Mouse (Mus musculus): Measurements from ENCODE around the gene St3gal3.

St3gal3 gene

DNA sequence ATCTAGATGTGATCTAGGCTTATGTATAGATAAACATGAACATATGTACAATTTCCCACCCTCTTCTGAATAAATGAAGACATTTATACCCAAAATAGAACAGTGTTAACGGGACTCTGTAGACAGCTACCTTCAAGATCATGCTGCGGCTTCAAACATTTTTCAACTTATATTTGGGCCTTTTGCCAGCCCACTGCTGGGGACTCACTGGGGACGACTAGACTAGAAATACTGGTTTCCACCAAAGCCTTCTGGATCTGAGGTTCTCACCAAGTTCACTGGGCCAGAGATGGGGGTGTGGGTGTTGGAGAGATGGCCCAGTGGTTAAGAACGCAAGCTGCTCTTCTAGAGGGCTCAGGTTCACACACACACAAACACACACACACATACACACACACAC is 49.7 kb downstream of the St3gal3 start:
- DNase-seq = no peak

GRCm38 (mm10) chr4:118083217-118083951 is 51.3 kb downstream of the St3gal3 start:
- DNase-seq = peak; percentile 96

DNA sequence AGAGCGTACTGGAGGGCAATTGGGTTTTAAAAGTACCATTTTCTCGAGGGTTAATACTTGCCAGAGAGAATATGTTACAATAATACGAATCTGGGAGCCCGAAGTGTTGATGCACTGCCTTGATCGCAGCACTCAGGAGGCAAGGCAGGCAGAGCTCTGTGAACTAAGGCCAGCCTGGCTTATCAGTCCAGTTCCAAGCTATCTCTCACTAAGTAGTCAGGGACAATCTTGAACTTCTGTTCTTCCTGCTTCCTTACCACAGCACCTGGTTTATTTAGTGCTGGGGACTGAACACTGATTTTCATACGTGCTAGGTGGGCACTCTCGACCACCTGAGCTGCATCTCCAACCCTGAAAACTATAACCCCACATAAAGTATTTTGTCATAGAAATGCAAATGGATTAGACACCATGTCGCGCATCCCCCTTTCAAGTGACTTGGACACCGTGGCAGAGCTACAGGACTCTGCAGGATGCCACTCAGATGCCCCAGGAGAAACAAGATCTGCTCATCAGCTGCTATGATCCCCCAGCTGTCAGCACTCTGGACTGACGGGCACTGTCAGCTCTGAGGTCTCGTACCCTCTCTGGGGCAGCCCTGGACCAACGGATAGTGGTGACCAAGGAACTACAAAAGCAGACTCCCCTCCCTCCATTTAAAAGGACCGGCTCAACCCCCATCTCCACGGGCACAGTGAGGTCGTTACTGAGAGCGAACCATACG is 52.9 kb downstream of the St3gal3 start:
- no peak for DNase-seq

DNA sequence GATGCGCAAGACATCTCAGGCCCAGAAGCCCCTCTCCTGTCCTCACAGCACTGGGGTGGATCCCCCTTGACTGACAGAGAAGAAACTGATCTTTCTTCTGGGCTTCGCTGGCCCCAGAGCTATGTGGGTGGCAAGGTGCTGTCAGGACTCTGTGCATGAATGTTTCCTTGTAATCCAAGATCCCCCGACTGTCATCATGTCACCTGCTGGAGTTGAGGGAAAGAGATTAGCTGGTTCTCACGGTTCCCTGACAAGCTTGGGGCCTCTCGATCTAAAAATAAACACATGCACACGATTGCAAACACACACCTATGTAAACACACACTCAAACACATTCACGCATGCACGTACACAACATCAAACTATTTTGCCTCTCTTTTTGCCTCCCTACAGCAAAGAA is 54.2 kb downstream of the St3gal3 start:
- DNase-seq = no peak

- no peak for DNase-seq
These were observed 55.5 kb downstream of the St3gal3 start for GRCm38 (mm10) chr4:118079195-118079594.

GRCm38 (mm10) chr4:118078576-118078975 is 56.1 kb downstream of the St3gal3 start:
- DNase-seq = no peak

GRCm38 (mm10) chr4:118077293-118077752 is 57.4 kb downstream of the St3gal3 start:
- no peak for DNase-seq

DNA sequence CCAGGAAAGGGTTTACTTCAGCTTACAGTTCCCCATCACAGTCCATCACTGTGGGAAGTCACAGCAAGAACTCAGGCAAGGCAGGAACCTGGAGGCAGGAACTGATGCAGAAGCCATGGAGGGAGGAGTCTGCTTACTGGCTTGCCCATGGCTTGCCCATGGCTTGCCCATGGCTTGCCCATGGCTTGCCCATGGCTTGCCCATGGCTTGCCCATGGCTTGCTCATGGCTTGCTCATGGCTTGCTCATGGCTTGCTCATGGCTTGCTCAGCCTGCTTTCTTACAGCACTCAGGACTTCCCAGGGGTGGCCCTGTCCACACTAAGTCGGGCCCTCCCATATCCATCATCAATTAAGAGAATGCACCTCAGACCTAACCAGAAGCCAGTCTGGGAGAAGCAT is 58.1 kb downstream of the St3gal3 start:
- no peak for DNase-seq

DNA sequence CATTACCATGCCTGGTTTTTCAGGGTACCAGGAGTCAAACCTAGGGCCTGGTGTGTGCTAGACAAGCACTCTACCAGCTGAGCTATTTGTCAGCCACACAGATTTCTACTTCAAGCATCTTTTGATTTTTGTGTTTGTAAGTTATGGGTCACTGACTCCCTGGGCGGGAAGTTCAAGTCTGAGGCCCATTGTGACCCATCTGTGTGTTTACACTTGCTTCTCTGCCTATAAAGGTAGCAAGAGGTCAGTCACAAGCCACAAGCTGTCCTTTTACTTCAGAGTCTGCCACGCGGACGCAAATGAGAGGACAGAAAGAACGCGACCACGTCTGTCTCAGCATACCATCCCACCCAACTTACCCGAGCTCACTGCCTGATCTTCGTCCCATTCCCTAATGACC is 59.4 kb downstream of the St3gal3 start:
- no peak for DNase-seq

DNA sequence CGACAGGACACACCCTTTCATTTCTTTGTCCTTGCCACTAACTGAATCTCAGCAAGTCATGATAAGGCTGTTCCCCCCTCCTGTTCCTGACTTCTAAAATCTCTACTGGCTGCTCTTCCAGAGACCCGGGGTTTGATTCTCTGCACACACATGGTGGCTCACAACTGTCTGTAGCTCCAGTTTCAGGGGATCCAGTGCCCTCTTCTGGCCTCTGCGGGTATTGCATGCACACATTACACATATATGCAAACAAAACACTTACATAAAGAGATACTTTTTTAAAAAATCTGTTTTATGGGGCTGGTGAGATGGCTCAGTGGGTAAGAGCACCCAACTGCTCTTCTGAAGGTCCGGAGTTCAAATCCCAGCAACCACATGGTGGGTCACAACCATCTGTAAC is 60.5 kb downstream of the St3gal3 start:
- DNase-seq = no peak

- DNase-seq = no peak
These were observed 61.6 kb downstream of the St3gal3 start for GRCm38 (mm10) chr4:118073128-118073527.

DNA sequence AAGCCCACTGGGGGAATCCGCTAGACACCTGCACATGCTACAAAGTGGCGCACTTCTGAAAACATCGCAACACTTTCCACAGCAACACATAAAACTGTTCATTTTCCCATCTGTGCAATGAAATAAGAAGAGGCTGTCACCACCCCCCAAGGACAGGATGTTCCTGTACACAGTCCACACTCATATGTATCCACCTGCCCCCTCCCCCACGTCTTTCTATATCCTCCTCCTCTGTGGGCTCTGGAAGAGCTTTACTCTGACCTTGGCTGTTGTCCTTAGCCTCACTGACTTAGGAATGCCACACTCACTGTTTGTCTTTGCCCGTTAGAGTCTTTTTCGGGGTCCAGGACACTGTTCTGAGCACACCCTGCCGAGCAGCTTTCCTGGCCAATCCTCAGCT is 62.8 kb downstream of the St3gal3 start:
- DNase-seq = no peak

- DNase-seq = no peak
These were observed 64.2 kb downstream of the St3gal3 start for GRCm38 (mm10) chr4:118070255-118071234.

DNA sequence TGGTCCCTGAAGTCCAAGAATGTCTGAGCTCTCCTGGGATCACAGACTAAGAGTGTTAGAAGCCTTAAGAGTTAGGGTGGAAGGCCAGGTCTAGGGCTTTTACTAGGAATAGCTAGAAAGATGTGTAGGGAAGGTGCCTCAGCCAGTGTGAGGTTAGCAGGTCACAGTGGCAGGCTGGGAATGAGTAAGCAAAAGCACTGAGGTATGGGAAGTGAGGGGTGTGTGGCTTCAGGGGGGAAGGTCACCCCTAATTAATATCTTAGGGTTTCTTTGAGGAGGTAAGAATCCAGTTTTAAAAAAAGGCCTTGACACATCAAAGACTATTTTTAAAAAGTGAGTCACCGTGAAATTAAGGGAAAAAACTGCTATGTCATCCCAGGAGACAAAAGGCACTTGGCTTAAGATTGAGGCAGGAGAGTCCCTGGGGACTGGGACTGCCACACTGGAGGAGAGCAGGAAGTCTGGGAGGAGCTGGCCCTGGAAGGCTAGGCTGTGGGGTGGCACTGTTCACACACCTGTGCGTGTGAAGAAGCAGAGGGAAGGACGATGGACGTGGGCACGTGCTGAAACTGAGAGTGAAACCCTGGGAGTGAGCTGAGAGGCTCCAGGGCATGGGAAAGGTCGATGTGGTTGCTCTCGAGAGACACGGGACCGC is 72.8 kb downstream of the St3gal3 start:
- DNase-seq = peak; percentile 24

- peak; percentile 68 for DNase-seq
These were observed 73.7 kb downstream of the St3gal3 start for GRCm38 (mm10) chr4:118060915-118061530.

- DNase-seq = peak; percentile 19
These were observed 74.8 kb downstream of the St3gal3 start for GRCm38 (mm10) chr4:118059816-118060475.

- peak; percentile 68 for DNase-seq
These were observed 76.5 kb downstream of the St3gal3 start for GRCm38 (mm10) chr4:118058116-118058677.

DNA sequence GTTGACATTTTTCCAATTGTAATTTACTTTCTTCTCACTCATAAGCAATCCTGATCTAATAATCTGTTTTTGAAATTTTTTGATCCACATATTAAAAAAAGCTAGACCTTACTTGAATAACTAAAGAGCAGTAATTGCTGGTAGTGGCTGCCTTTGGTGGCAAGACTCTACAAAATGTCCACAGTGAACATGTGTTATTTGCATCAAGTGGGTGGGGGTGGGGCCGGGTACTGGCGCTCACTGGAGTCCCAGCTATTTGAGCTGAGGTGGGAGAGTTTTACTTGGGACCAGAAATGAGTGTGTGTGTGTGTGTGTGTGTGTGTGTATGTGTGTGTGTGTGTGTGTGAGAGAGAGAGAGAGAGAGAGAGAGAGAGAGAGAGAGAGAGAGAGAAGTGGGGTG is 77.6 kb downstream of the St3gal3 start:
- DNase-seq = no peak

- DNase-seq = no peak
These were observed 80.1 kb downstream of the St3gal3 start for GRCm38 (mm10) chr4:118054615-118055014.

DNA sequence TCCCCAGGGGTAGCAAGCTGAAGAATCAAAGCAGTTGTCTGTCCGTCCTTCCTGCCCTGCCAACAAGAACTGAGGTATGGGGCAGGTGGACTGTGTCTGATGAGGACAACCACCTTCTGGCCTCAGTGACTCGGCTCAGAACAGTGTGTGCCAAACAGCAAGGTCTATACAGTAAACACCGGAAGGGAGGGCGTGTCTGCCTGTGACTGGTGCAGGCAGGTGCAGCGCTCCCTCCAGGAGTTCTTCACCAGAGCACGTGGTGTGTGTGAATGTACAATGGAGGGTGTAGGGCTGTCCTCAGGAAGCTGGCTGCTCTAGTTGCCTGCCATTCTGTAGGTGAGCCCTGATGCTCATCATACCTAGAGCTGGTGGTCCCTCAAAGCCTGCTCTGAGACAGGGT is 80.8 kb downstream of the St3gal3 start:
- DNase-seq = no peak

Measured in lung, postnatal 36 days (tissue).